Mouse (Mus musculus): ENCODE measurements at regions not wholly inside any gene's neighbourhood (a gene's known extent, or its start where the extent isn't known, plus 50 kb on each side); places are given as distances from the start of the nearest gene placed in this dataset.
A peak's percentile ranks its signal among the peaks of the same experiment; 100 is the strongest.

- Histone ChIP-seq H3K36me3 (ENCODE audit: control insufficient read depth, insufficient read depth) (no peaks in the 10 kb centered on the region), H3K27ac (ENCODE audit: low read length) (no peak overlapping the region), H3K4me2 (ENCODE audit: low read depth, low read length) (no peak overlapping the region), H3K9ac (ENCODE audit: low read length) (no peak overlapping the region), H3K4me1 (ENCODE audit: control insufficient read depth, insufficient read depth, low read length) (peaks cover 21% of the 10 kb centered on the region), H3K27me3 (ENCODE audit: control insufficient read depth, insufficient read depth, low read length) (no peaks in the 10 kb centered on the region), H3K9me3 (replicated peaks; ENCODE audit: control insufficient read depth, low read length) (no peaks in the 10 kb centered on the region), H3K4me3 (ENCODE audit: low read length) (no peak overlapping the region)
- 92% methylated on average over 9 of the region's 9 CpGs for WGBS
- no peak for ATAC-seq (replicated peaks; ENCODE audit: extremely low read depth, insufficient read depth, low FRiP score)
Measured at GRCm38 (mm10) chr17:47296709-47297450, 71.8 kb upstream of the Mrps10 start.

- H3K36me3 ChIP-seq (ENCODE audit: control insufficient read depth, insufficient read depth): no peaks in the 10 kb centered on the region
- no peaks in the 10 kb centered on the region for H3K9me3 ChIP-seq (replicated peaks; ENCODE audit: control insufficient read depth, low read length)
- ATAC-seq (replicated peaks; ENCODE audit: extremely low read depth, insufficient read depth, low FRiP score): peak; percentile 52; the same call in 1 of the 2 replicates
- 42% methylated on average over 17 of the region's 17 CpGs for WGBS
- H3K27me3 ChIP-seq (ENCODE audit: control insufficient read depth, insufficient read depth, low read length): no peaks in the 10 kb centered on the region
- peak overlapping the region; percentile 57 for H3K27ac ChIP-seq (ENCODE audit: low read length)
- H3K4me3 ChIP-seq (ENCODE audit: low read length): no peak overlapping the region
- H3K4me2 ChIP-seq (ENCODE audit: low read depth, low read length): peak overlapping the region; percentile 33
- peaks cover 21% of the 10 kb centered on the region for H3K4me1 ChIP-seq (ENCODE audit: control insufficient read depth, insufficient read depth, low read length)
- no peak overlapping the region for H3K9ac ChIP-seq (ENCODE audit: low read length)
Measured at GRCm38 (mm10) chr17:47295315-47296011, 73.2 kb upstream of the Mrps10 start.

- H3K27ac ChIP-seq (ENCODE audit: low read length): peak overlapping the region; percentile 57
- no peak overlapping the region for H3K4me3 ChIP-seq (ENCODE audit: low read length)
- WGBS: 24% methylated on average over 5 of the region's 5 CpGs
- no peaks in the 10 kb centered on the region for H3K36me3 ChIP-seq (ENCODE audit: control insufficient read depth, insufficient read depth)
- ATAC-seq (replicated peaks; ENCODE audit: extremely low read depth, insufficient read depth, low FRiP score): peak; percentile 57; the same call in 1 of the 2 replicates
- peaks cover 21% of the 10 kb centered on the region for H3K4me1 ChIP-seq (ENCODE audit: control insufficient read depth, insufficient read depth, low read length)
- H3K9me3 ChIP-seq (replicated peaks; ENCODE audit: control insufficient read depth, low read length): no peaks in the 10 kb centered on the region
- no peak overlapping the region for H3K4me2 ChIP-seq (ENCODE audit: low read depth, low read length)
- no peaks in the 10 kb centered on the region for H3K27me3 ChIP-seq (ENCODE audit: control insufficient read depth, insufficient read depth, low read length)
- no peak overlapping the region for H3K9ac ChIP-seq (ENCODE audit: low read length)
Measured at GRCm38 (mm10) chr17:47294091-47294534, 74.6 kb upstream of the Mrps10 start.

GRCm38 (mm10) chr17:47293178-47293577 lies 75.5 kb upstream of the Mrps10 start:
- Histone ChIP-seq H3K27me3 (ENCODE audit: control insufficient read depth, insufficient read depth, low read length) (no peaks in the 10 kb centered on the region), H3K9me3 (replicated peaks; ENCODE audit: control insufficient read depth, low read length) (no peaks in the 10 kb centered on the region), H3K4me2 (ENCODE audit: low read depth, low read length) (no peak overlapping the region), H3K36me3 (ENCODE audit: control insufficient read depth, insufficient read depth) (0 out of 2 replicates have a peak, but pooled peaks cover 3% of the 10 kb centered on the region), H3K9ac (ENCODE audit: low read length) (no peak overlapping the region), H3K4me3 (ENCODE audit: low read length) (no peak overlapping the region), H3K27ac (ENCODE audit: low read length) (peak overlapping the region; percentile 57), H3K4me1 (ENCODE audit: control insufficient read depth, insufficient read depth, low read length) (peaks cover 21% of the 10 kb centered on the region)
- WGBS: 87% methylated on average over 8 of the region's 8 CpGs
- ATAC-seq (replicated peaks; ENCODE audit: extremely low read depth, insufficient read depth, low FRiP score): no peak

- no peak overlapping the region for H3K4me3 ChIP-seq (ENCODE audit: low read length)
- no peaks in the 10 kb centered on the region for H3K9me3 ChIP-seq (replicated peaks; ENCODE audit: control insufficient read depth, low read length)
- H3K27me3 ChIP-seq (ENCODE audit: control insufficient read depth, insufficient read depth, low read length): no peaks in the 10 kb centered on the region
- 89% methylated on average over 1 of the region's 1 CpGs for WGBS
- peaks cover 21% of the 10 kb centered on the region for H3K4me1 ChIP-seq (ENCODE audit: control insufficient read depth, insufficient read depth, low read length)
- H3K9ac ChIP-seq (ENCODE audit: low read length): no peak overlapping the region
- H3K27ac ChIP-seq (ENCODE audit: low read length): no peak overlapping the region
- peaks cover 16% of the 10 kb centered on the region; the same call in 1 of the 2 replicates for H3K36me3 ChIP-seq (ENCODE audit: control insufficient read depth, insufficient read depth)
- ATAC-seq (replicated peaks; ENCODE audit: extremely low read depth, insufficient read depth, low FRiP score): no peak
- H3K4me2 ChIP-seq (ENCODE audit: low read depth, low read length): no peak overlapping the region
Measured at GRCm38 (mm10) chr17:47291558-47291957, 77.1 kb upstream of the Mrps10 start.

GRCm38 (mm10) chr17:47285616-47286015 lies 83.1 kb upstream of the Mrps10 start:
- no peak for ATAC-seq (replicated peaks; ENCODE audit: extremely low read depth, insufficient read depth, low FRiP score)
- peaks cover 18% of the 10 kb centered on the region for H3K4me1 ChIP-seq (ENCODE audit: control insufficient read depth, insufficient read depth, low read length)
- no peak overlapping the region for H3K4me3 ChIP-seq (ENCODE audit: low read length)
- H3K27ac ChIP-seq (ENCODE audit: low read length): no peak overlapping the region
- H3K9ac ChIP-seq (ENCODE audit: low read length): no peak overlapping the region
- H3K27me3 ChIP-seq (ENCODE audit: control insufficient read depth, insufficient read depth, low read length): no peaks in the 10 kb centered on the region
- H3K9me3 ChIP-seq (replicated peaks; ENCODE audit: control insufficient read depth, low read length): no peaks in the 10 kb centered on the region
- peaks cover 16% of the 10 kb centered on the region; the same call in 1 of the 2 replicates for H3K36me3 ChIP-seq (ENCODE audit: control insufficient read depth, insufficient read depth)
- no peak overlapping the region for H3K4me2 ChIP-seq (ENCODE audit: low read depth, low read length)
- WGBS: 91% methylated on average over 10 of the region's 10 CpGs

- ATAC-seq (replicated peaks; ENCODE audit: extremely low read depth, insufficient read depth, low FRiP score): no peak
- no peak overlapping the region for H3K9ac ChIP-seq (ENCODE audit: low read length)
- peaks cover 18% of the 10 kb centered on the region for H3K4me1 ChIP-seq (ENCODE audit: control insufficient read depth, insufficient read depth, low read length)
- WGBS: 64% methylated on average over 11 of the region's 11 CpGs
- H3K9me3 ChIP-seq (replicated peaks; ENCODE audit: control insufficient read depth, low read length): no peaks in the 10 kb centered on the region
- H3K36me3 ChIP-seq (ENCODE audit: control insufficient read depth, insufficient read depth): peaks cover 16% of the 10 kb centered on the region; the same call in 1 of the 2 replicates
- no peaks in the 10 kb centered on the region for H3K27me3 ChIP-seq (ENCODE audit: control insufficient read depth, insufficient read depth, low read length)
- H3K4me2 ChIP-seq (ENCODE audit: low read depth, low read length): no peak overlapping the region
- no peak overlapping the region for H3K4me3 ChIP-seq (ENCODE audit: low read length)
- no peak overlapping the region; the same call in 1 of the 2 replicates for H3K27ac ChIP-seq (ENCODE audit: low read length)
Measured at GRCm38 (mm10) chr17:47284236-47284635, 84.5 kb upstream of the Mrps10 start.

GRCm38 (mm10) chr17:47283158-47283557 lies 85.5 kb upstream of the Mrps10 start:
- Histone ChIP-seq H3K27ac (ENCODE audit: low read length) (no peak overlapping the region), H3K9me3 (replicated peaks; ENCODE audit: control insufficient read depth, low read length) (no peaks in the 10 kb centered on the region), H3K4me3 (ENCODE audit: low read length) (no peak overlapping the region), H3K9ac (ENCODE audit: low read length) (no peak overlapping the region), H3K4me2 (ENCODE audit: low read depth, low read length) (no peak overlapping the region), H3K4me1 (ENCODE audit: control insufficient read depth, insufficient read depth, low read length) (peaks cover 18% of the 10 kb centered on the region), H3K27me3 (ENCODE audit: control insufficient read depth, insufficient read depth, low read length) (no peaks in the 10 kb centered on the region), H3K36me3 (ENCODE audit: control insufficient read depth, insufficient read depth) (peaks cover 13% of the 10 kb centered on the region; the same call in 1 of the 2 replicates)
- no peak for ATAC-seq (replicated peaks; ENCODE audit: extremely low read depth, insufficient read depth, low FRiP score)
- WGBS: 62% methylated on average over 4 of the region's 4 CpGs

GRCm38 (mm10) chr17:47282476-47282875 lies 86.2 kb upstream of the Mrps10 start:
- Histone ChIP-seq H3K9me3 (replicated peaks; ENCODE audit: control insufficient read depth, low read length) (no peaks in the 10 kb centered on the region; the same call in 1 of the 2 replicates), H3K9ac (ENCODE audit: low read length) (no peak overlapping the region), H3K27ac (ENCODE audit: low read length) (no peak overlapping the region), H3K4me2 (ENCODE audit: low read depth, low read length) (no peak overlapping the region), H3K4me1 (ENCODE audit: control insufficient read depth, insufficient read depth, low read length) (peaks cover 18% of the 10 kb centered on the region), H3K36me3 (ENCODE audit: control insufficient read depth, insufficient read depth) (peaks cover 9% of the 10 kb centered on the region; the same call in 1 of the 2 replicates), H3K4me3 (ENCODE audit: low read length) (no peak overlapping the region), H3K27me3 (ENCODE audit: control insufficient read depth, insufficient read depth, low read length) (no peaks in the 10 kb centered on the region)
- no peak for ATAC-seq (replicated peaks; ENCODE audit: extremely low read depth, insufficient read depth, low FRiP score)
- 60% methylated on average over 3 of the region's 3 CpGs for WGBS
